In the genomic region with DNA sequence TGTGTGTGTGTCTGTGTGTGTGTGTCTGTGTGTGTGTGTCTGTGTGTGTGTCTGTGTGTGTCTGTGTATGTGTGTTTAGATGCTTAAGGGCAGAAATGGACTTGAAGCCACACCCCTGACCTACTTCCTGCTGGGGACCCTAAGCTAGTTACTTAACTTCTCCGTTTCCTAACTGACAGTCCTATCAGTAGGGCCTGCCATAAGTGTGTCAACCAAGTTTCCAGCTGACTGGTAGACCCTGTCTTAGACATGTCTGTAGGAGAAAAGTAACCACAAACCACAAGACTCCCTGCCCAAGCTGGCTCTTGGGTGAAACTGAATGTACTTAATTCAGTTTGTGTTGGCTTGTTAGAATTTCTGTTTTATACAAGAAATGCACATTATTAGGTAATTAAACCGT, we compare ENCODE assay signal across 16 mouse cellular contexts. TPM values are rescaled to one million over a fixed set of nuclear protein-coding genes. Genes with fewer than 3 reads are reported as not detected.
DNase-seq lines count a peak whose midpoint lies in the region; ATAC-seq and TF ChIP-seq lines count a peak whose summit lies in the region.
"Had no signal": no experiment of that assay in that cellular context is flagged by ENCODE, and none has a peak within 500 bp of the region (broad histone marks: within the 10 kb centered on the region; RNA-seq: fewer than 3 reads in every experiment).

No protein-coding gene starts in this region.

- no peak overlapping the region for H3K4me2 ChIP-seq in liver, embryonic 13.5 days
- H3K4me2 ChIP-seq in midbrain, embryonic 13.5 days (replicated peaks): no peak overlapping the region
- no peak overlapping the region for H3K4me2 ChIP-seq in forebrain, embryonic 13.5 days
- H3K4me2 ChIP-seq: embryonic facial prominence, embryonic 15.5 days; heart, embryonic 13.5 days had no signal

- H3K27me3 ChIP-seq in MEL (ENCODE audit: control insufficient read depth in 1 of 2, insufficient read depth in 2 of 2, low read length in 2 of 2): no peaks in the 10 kb centered on the region; a peak in 3 of 4 replicates
- H3K27me3 ChIP-seq in liver, embryonic 13.5 days: no peaks in the 10 kb centered on the region
- no peaks in the 10 kb centered on the region for H3K27me3 ChIP-seq in thymus, adult 2 months (ENCODE audit: control insufficient read depth, insufficient read depth, low read length)
- no peaks in the 10 kb centered on the region for H3K27me3 ChIP-seq in midbrain, embryonic 13.5 days
- no peaks in the 10 kb centered on the region for H3K27me3 ChIP-seq in forebrain, embryonic 13.5 days
- H3K27me3 ChIP-seq: embryonic facial prominence, embryonic 15.5 days; heart, embryonic 13.5 days had no signal

- peak; percentile 68 to 82 for TF ChIP-seq EP300 in MEL (IDR thresholded peaks at IDR 0.05; ENCODE audit: low read depth in 1 of 2, low read length in 2 of 2)

- TF ChIP-seq RAD21 in MEL (IDR thresholded peaks at IDR 0.05; ENCODE audit: low read depth, low read length): no peak

- ATAC-seq in liver, embryonic 13.5 days (ENCODE audit: low read depth): peak; percentile 62
- no peak for ATAC-seq in midbrain, embryonic 13.5 days
- ATAC-seq in forebrain, embryonic 13.5 days: no peak
- ATAC-seq: intestine, embryonic 16.5 days had no signal

- no peaks in the 10 kb centered on the region for H3K9me3 ChIP-seq in MEL (replicated peaks; ENCODE audit: insufficient read depth, low read length)
- H3K9me3 ChIP-seq in liver, embryonic 13.5 days (replicated peaks): no peaks in the 10 kb centered on the region
- H3K9me3 ChIP-seq in midbrain, embryonic 13.5 days: no peaks in the 10 kb centered on the region
- no peaks in the 10 kb centered on the region for H3K9me3 ChIP-seq in forebrain, embryonic 13.5 days (replicated peaks)
- H3K9me3 ChIP-seq: embryonic facial prominence, embryonic 15.5 days; heart, embryonic 13.5 days; limb, embryonic 10.5 days; megakaryocyte, embryonic 14.5 days had no signal

- TF ChIP-seq CTCF in left cerebral cortex, adult 2 months (IDR thresholded peaks at IDR 0.05): no peak
- TF ChIP-seq CTCF in MEL (IDR thresholded peaks at IDR 0.05 in 2 of 3, conservative IDR thresholded peaks at IDR 0.05 in 1 of 3; ENCODE audit: control insufficient read depth in 1 of 3, insufficient read depth in 1 of 3, low read depth in 2 of 3, low read length in 3 of 3, poor library complexity in 1 of 3, severe bottlenecking in 1 of 3): no peak
- no peak for TF ChIP-seq CTCF in thymus, adult 2 months (IDR thresholded peaks at IDR 0.05; ENCODE audit: borderline replicate concordance, control insufficient read depth, extremely low read depth, insufficient read depth, low read length, poor library complexity)

- H3K79me2 ChIP-seq in MEL (ENCODE audit: control insufficient read depth, insufficient read depth, low read length, poor library complexity): no peaks in the 10 kb centered on the region

- no peak for TF ChIP-seq POLR2A in MEL (IDR thresholded peaks at IDR 0.05; ENCODE audit: control insufficient read depth in 1 of 2, insufficient read depth in 1 of 2, low read depth in 1 of 2, low read length in 2 of 2, poor library complexity in 1 of 2)
- TF ChIP-seq POLR2A in thymus, adult 2 months (IDR thresholded peaks at IDR 0.05; ENCODE audit: control insufficient read depth, extremely low read depth, insufficient read depth, low read length, poor library complexity): no peak

- DNase-seq in left cerebral cortex, adult 2 months (ENCODE audit: extremely low spot score in 1 of 2, low spot score in 2 of 2): no peak
- DNase-seq in left cerebral cortex, postnatal 36 days (ENCODE audit: low spot score in 2 of 2): no peak
- peak; percentile 87 for DNase-seq in MEL (ENCODE audit: low read depth, low spot score)
- DNase-seq in liver, embryonic 13.5 days: no peak
- DNase-seq in thymus, adult 2 months: peak; percentile 68
- no peak for DNase-seq in adrenal gland, adult 2 months
- DNase-seq: right cerebral cortex, postnatal 4 days had no signal

- peak overlapping the region; percentile 11; the same call in 1 of the 2 replicates for H3K4me3 ChIP-seq in left cerebral cortex, adult 2 months
- H3K4me3 ChIP-seq in MEL (ENCODE audit: control insufficient read depth in 1 of 2, insufficient read depth in 1 of 2, low read depth in 2 of 2, low read length in 2 of 2): no peak overlapping the region
- H3K4me3 ChIP-seq in liver, embryonic 13.5 days (replicated peaks): no peak overlapping the region
- H3K4me3 ChIP-seq in thymus, adult 2 months (ENCODE audit: control insufficient read depth, insufficient read depth, low read length): no peak overlapping the region
- no peak overlapping the region for H3K4me3 ChIP-seq in midbrain, embryonic 13.5 days (replicated peaks)
- no peak overlapping the region for H3K4me3 ChIP-seq in forebrain, embryonic 13.5 days
- H3K4me3 ChIP-seq: embryonic facial prominence, embryonic 15.5 days; heart, embryonic 13.5 days; limb, embryonic 10.5 days had no signal

- H3K36me3 ChIP-seq in MEL (ENCODE audit: control insufficient read depth in 1 of 2, insufficient read depth in 2 of 2, low read length in 2 of 2): peaks cover 0 to 6% of the 10 kb centered on the region in 2 experiments; a peak in 2 of 4 replicates
- no peaks in the 10 kb centered on the region for H3K36me3 ChIP-seq in liver, embryonic 13.5 days
- no peaks in the 10 kb centered on the region for H3K36me3 ChIP-seq in thymus, adult 2 months (ENCODE audit: control insufficient read depth, insufficient read depth, low read length)
- H3K36me3 ChIP-seq in midbrain, embryonic 13.5 days: no peaks in the 10 kb centered on the region
- H3K36me3 ChIP-seq in forebrain, embryonic 13.5 days (ENCODE audit: poor library complexity, severe bottlenecking): no peaks in the 10 kb centered on the region
- H3K36me3 ChIP-seq: embryonic facial prominence, embryonic 15.5 days; heart, embryonic 13.5 days; limb, embryonic 10.5 days had no signal

- 25% methylated on average over 2 of the region's 2 CpGs for WGBS in liver, embryonic 13.5 days (ENCODE audit: insufficient replicate concordance)
- 8% methylated on average over 2 of the region's 2 CpGs for WGBS in thymus, adult 2 months
- 71% methylated on average over 2 of the region's 2 CpGs for WGBS in midbrain, embryonic 13.5 days
- 75% methylated on average over 2 of the region's 2 CpGs for WGBS in forebrain, embryonic 13.5 days

- peak overlapping the region; percentile 28; the same call in 1 of the 2 replicates for H3K27ac ChIP-seq in left cerebral cortex, adult 2 months
- peak overlapping the region; percentile 21; the same call in 1 of the 2 replicates for H3K27ac ChIP-seq in MEL (ENCODE audit: control insufficient read depth, low read depth, low read length)
- H3K27ac ChIP-seq in liver, embryonic 13.5 days: 0 out of 2 replicates have a peak overlapping the region, but pooled peaks have one; percentile 6
- peak overlapping the region; percentile 89 for H3K27ac ChIP-seq in thymus, adult 2 months (ENCODE audit: control insufficient read depth, insufficient read depth, low read length)
- H3K27ac ChIP-seq in midbrain, embryonic 13.5 days: no peak overlapping the region
- H3K27ac ChIP-seq in forebrain, embryonic 13.5 days: no peak overlapping the region
- H3K27ac ChIP-seq: embryonic facial prominence, embryonic 15.5 days; heart, embryonic 13.5 days; limb, embryonic 10.5 days had no signal

- H3K9ac ChIP-seq in MEL (ENCODE audit: control insufficient read depth, low read depth, low read length, poor library complexity, severe bottlenecking): no peak overlapping the region
- no peak overlapping the region for H3K9ac ChIP-seq in liver, embryonic 13.5 days
- no peak overlapping the region for H3K9ac ChIP-seq in midbrain, embryonic 13.5 days (replicated peaks)
- no peak overlapping the region for H3K9ac ChIP-seq in forebrain, embryonic 13.5 days
- H3K9ac ChIP-seq: embryonic facial prominence, embryonic 15.5 days; heart, embryonic 13.5 days had no signal

- intact Hi-C loops in left cerebral cortex, adult 2 months (cut with DNase I): no loop called here
- intact Hi-C loops in left cerebral cortex, postnatal 36 days (cut with DNase I): no loop called here

- peaks cover 3 to 15% of the 10 kb centered on the region in 2 experiments for H3K4me1 ChIP-seq in MEL (ENCODE audit: control insufficient read depth in 1 of 2, insufficient read depth in 2 of 2, low read length in 2 of 2)
- peaks cover 35% of the 10 kb centered on the region for H3K4me1 ChIP-seq in liver, embryonic 13.5 days (replicated peaks)
- H3K4me1 ChIP-seq in thymus, adult 2 months (replicated peaks; ENCODE audit: control insufficient read depth, insufficient read depth, low read length): peaks cover 38% of the 10 kb centered on the region
- peaks cover 18% of the 10 kb centered on the region for H3K4me1 ChIP-seq in midbrain, embryonic 13.5 days (replicated peaks)
- H3K4me1 ChIP-seq in forebrain, embryonic 13.5 days: no peaks in the 10 kb centered on the region
- H3K4me1 ChIP-seq: embryonic facial prominence, embryonic 15.5 days had no signal

TF ChIP-seq in MEL, 35 proteins besides CTCF, POLR2A, EP300 and RAD21 (continues in another document):
- no peak for TF ChIP-seq ZC3H11A (IDR thresholded peaks at IDR 0.05; ENCODE audit: low read depth, low read length)

RNA-seq across cellular contexts. Expression of a gene that starts 1.1 kb away (rescaled TPM):
- total RNA-seq in left cerebral cortex, adult 2 months (2021): 10 to 100 TPM; 12.5 TPM
- total RNA-seq in left cerebral cortex, postnatal 36 days (2021): 10 to 100 TPM; 10.7 to 14.3 TPM
- total RNA-seq in MEL (2012; rRNA removed): not detected in 2 replicates
- not detected for polyA plus RNA-seq in MEL (2012; ENCODE audit: insufficient read depth in 1 of 2, insufficient read length in 2 of 2, low read depth in 1 of 2, low replicate concordance in 2 of 2, missing spikeins in 1 of 2)
- 1.3 and 1.6 TPM in 2 replicates for polyA plus RNA-seq in liver, embryonic 13.5 days (2015; fragmentation: Nextera tagmentation; extraction: Ambion mirVana)
- 0.10 and 0.38 TPM in 2 replicates for polyA plus RNA-seq in thymus, adult 2 months (2012; rRNA removed)
- under 1 TPM; 0.17 to 0.31 TPM for total RNA-seq in adrenal gland, adult 2 months (2021)
- polyA plus RNA-seq in adrenal gland, adult 2 months (2012; rRNA removed): 0.27 and 0.34 TPM in 2 replicates
- polyA plus RNA-seq in midbrain, embryonic 13.5 days (2015; fragmentation: Nextera tagmentation; extraction: Ambion mirVana): 3.8 and 4.2 TPM in 2 replicates
- 1.3 and 1.6 TPM in 2 replicates for polyA plus RNA-seq in forebrain, embryonic 13.5 days (2015; fragmentation: Nextera tagmentation; extraction: Ambion mirVana)
- polyA plus RNA-seq: large intestine, adult 2 months; limb, embryonic 10.5 days had no signal

RNA-seq across cellular contexts. Expression of a gene that starts 25.7 kb away (rescaled TPM):
- total RNA-seq in left cerebral cortex, adult 2 months (2021): 1 to 10 TPM; 5.2 to 7.3 TPM
- total RNA-seq in left cerebral cortex, postnatal 36 days (2021): 1 to 10 TPM; 5.0 to 6.0 TPM
- not detected in 2 replicates for total RNA-seq in MEL (2012; rRNA removed)
- not detected for polyA plus RNA-seq in MEL (2012; ENCODE audit: insufficient read depth in 1 of 2, insufficient read length in 2 of 2, low read depth in 1 of 2, low replicate concordance in 2 of 2, missing spikeins in 1 of 2)
- not detected in 2 replicates for polyA plus RNA-seq in liver, embryonic 13.5 days (2015; fragmentation: Nextera tagmentation; extraction: Ambion mirVana)
- polyA plus RNA-seq in thymus, adult 2 months (2012; rRNA removed): 0.16 TPM in 1 of 2 replicates, not detected in the other
- not detected for total RNA-seq in adrenal gland, adult 2 months (2021)
- 0.06 TPM in 1 of 2 replicates, not detected in the other for polyA plus RNA-seq in adrenal gland, adult 2 months (2012; rRNA removed)
- polyA plus RNA-seq in midbrain, embryonic 13.5 days (2015; fragmentation: Nextera tagmentation; extraction: Ambion mirVana): 8.5 and 9.5 TPM in 2 replicates
- polyA plus RNA-seq in forebrain, embryonic 13.5 days (2015; fragmentation: Nextera tagmentation; extraction: Ambion mirVana): 1.6 and 3.2 TPM in 2 replicates
- polyA plus RNA-seq: heart, embryonic 13.5 days; intestine, embryonic 16.5 days; large intestine, adult 2 months; limb, embryonic 10.5 days; neural tube, embryonic 14.5 days had no signal

Comparison
In these comparisons a context has a peak if more than half of its experiments do, and no peak if none do; other contexts are left out.
1. DNase-seq: peak in MEL (single experiment) and thymus, adult 2 months (single experiment); none in left cerebral cortex, adult 2 months (0 of 2), left cerebral cortex, postnatal 36 days (0 of 2), liver, embryonic 13.5 days (single experiment) and adrenal gland, adult 2 months (single experiment).
2. H3K27ac ChIP-seq: peak in left cerebral cortex, adult 2 months (single experiment), MEL (single experiment), liver, embryonic 13.5 days (single experiment) and thymus, adult 2 months (single experiment); none in midbrain, embryonic 13.5 days (single experiment) and forebrain, embryonic 13.5 days (single experiment).